Mouse (Mus musculus): Measurements from ENCODE around the gene Sema5b.

- TF ChIP-seq POLR2A (IDR thresholded peaks at IDR 0.05; ENCODE audit: control insufficient read depth, low read depth, low read length) (no peak), CTCF (IDR thresholded peaks at IDR 0.05; ENCODE audit: control insufficient read depth, insufficient read depth, insufficient replicate concordance, low read depth, low read length) (no peak)
These were observed 57.0 kb downstream of the Sema5b start for GRCm38 (mm10) chr16:35597991-35598390.

All from testis, adult 2 months (tissue).